Mouse (Mus musculus) ovary, postnatal 14 days (tissue): Measurements from ENCODE around the gene Jmjd4.
A peak's percentile ranks its signal among the peaks of the same experiment; 100 is the strongest.

Source experiments
- DNase-seq: peaks from one replicate; pipeline ENCODE4 v3.0.0; 2022; ENCODE audit warnings: low spot score

Jmjd4 gene

DNA sequence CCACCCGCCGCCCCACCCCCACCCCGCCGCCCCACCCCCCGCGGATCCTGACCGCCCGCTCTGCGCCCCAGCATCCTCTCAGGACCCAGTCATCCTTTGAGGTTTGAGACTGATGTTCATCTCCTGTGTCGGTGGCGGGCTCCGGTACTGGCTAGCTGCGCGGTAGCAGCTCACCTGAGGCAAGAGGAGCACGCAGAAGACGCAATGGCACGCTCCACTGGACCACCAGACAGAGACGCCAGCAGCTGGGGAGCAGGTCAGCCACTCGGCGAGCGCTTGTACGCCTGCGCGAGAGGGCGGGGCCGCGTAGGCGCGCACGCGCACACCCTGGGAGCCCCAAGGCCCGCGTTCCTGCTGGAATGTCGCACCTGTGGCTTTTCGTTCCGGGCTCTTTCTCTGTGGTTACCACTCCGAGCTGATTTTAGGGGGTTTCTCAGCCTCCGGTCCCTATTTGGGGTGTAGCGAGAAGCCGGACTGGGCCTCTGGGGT is at the start of gene Jmjd4:
Gene Jmjd4 (plus strand): TSS at position 305 of the 489 bp plus-strand sequence.
- peak; percentile 90 for DNase-seq

DNA sequence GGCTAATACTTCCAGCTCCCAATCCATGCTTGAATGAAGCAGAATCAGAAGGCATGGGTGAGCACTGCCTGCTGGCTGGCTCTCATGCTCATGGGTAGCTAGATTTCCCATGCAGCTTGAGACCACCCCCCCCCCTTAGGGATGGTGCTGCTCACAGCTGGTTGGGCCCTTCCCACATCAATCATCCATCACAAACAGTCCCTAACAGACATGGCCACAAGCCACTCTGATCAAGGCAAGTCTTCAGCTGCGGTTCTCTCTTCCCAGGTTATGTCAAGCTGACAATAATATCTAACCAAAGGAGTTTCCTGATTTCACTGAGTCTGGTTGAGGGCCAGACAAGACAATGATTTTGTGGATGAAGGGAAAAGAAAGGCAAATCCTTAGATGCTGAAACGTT is 49.0 kb upstream of the Jmjd4 start:
- no peak for DNase-seq

DNA sequence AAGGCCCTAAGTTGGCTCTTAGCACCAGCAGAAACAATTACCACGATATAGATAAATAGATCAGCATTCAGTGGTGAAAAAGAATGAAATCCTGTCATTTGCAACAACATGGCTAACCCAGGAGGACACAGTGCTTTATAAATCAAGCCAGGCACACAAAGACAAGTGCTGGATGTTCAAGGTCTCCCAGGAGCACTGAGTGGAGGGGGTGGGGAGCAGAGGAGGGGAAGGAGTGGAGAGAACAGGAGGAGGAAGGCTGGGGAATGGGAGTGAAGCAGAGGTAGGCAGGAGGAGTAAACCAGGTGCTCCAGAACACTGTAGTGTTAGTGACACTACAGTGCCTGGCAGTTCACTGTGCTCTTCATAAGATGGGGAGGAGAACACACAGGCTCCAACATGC is 44.1 kb upstream of the Jmjd4 start:
- DNase-seq: no peak

DNA sequence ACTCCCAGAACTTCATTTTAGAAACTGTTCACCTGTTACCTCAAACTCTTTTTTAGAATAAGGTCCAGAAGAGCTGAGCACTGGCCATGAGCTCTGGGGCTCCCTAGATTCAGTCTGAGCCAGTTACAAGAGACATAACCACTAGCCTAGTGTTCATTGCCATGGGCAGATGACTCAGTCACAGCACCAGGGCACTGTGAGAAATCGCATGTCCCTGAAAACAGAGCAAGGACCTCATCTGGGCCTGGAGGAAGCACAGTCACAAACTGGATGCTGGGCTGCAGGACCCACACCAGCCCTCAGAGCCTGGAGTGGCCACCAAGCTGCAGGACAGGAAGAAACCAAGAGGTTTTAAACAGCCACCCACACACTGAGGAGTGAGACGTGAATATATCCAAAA is 39.0 kb upstream of the Jmjd4 start:
- DNase-seq: no peak

DNA sequence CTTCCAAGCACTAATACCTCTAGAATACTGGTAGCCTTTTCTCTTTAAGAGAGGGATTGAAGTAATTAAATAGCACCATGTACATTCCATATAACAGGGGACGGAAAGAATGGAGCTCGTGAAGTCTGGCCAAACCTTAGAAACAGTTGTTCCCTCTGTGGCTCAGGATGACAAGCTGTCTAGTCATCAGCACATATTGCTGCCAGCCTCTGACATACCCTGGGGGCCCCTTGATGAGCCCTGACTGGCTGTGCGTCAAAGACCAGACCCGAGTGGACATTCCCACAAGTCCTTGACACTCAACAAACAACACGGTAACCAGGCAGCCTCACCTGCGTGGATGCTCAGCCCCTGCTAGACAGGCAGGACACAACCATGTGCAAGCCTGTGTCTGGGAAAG is 37.8 kb upstream of the Jmjd4 start:
- no peak for DNase-seq

DNA sequence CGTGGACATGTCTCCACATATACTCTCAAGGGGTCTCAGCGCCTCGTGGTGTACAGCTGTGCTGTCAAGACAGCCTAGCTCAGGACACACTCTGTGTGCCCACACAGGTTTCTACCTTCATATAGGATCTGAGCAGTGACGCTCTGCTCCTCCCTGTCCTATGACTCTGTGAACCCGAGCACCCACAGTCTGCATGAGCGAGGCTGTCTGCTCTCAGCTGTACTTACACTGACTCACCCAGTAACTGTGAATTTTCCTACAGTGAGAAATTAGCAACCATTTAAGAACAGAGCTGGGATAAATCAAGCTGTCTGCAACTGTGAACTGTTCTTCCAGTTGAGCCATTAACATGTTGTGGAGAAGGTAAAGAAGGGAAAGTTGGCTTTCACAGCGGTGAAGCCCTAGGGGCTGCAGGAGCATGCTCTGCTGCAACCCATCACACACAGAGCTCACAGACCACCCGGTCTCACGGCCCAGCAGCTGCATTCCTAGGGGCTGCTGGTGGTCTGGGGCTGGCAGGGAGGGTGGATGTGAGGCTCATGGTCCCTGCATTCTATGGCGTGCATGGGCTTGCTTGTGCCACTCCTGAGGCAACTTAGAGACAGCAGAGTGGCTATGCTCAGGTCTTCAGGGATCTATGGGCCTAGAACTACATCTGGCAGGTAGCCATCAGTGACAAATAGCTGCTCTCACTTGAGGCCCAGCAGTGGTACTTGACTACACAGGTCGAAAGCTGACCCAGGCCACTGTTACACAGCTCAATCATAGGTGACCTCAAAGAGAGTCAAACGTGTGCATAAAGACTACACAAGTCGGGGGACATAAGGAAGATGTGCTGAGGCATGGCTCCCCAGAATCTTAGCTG is 36.6 kb upstream of the Jmjd4 start:
- DNase-seq: no peak

DNA sequence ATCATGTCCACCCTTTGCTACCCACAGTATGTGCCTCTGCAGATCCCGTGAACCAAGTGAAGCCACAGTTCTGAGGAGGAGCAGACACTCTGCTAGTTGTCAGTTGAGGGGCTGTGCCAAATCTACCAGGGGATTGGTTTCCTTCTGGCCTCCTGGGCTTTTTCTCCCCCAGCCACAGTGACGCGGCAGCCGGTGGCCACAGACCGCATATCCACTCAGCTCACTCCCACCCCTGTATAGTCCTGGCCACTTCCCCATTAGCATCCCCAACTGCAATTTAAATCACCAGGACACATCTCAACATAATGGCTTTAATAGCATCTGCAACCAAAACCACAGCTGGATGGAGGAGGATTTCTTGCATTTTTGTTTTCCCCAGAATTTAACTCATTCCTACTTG is 31.1 kb upstream of the Jmjd4 start:
- no peak for DNase-seq

DNA sequence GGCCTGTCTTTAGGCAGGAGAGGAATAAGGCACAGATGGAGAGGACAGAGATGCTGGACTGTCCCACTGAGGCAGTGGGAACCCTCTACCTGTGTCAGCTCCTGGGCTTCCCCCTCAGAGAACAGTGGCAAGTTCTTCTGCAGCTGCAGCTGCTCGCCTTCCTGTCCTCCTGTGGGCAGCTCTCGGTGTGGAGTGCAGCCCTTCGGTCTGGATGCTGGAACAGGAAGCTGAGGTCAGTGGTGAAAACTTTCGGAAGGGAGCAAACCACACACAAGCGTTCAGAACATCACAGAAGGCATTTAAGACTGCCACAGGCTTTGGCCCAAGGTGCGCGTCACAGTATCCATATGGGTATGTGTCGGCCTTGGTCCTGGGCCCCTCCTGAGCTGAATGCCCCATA is 28.4 kb upstream of the Jmjd4 start:
- DNase-seq: no peak

DNA sequence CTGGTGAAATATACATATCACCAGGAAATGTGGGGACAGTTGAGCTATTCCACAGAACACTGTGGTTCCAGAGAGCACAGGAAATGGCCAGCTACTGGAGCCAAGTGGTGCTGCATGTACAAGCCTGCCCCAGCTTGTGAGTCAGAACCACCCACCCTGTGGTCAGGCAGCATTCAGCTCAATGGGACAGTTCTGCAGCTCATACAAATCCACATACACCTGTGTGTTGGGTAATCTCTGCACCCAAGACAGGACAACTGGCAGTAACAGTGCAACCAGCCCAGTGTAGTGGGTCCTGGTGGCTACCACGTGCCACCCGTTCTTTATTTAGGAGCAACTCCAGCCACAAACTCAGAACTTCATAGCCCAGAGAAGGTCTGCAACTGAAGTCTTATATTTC is 27.9 kb upstream of the Jmjd4 start:
- no peak for DNase-seq

DNA sequence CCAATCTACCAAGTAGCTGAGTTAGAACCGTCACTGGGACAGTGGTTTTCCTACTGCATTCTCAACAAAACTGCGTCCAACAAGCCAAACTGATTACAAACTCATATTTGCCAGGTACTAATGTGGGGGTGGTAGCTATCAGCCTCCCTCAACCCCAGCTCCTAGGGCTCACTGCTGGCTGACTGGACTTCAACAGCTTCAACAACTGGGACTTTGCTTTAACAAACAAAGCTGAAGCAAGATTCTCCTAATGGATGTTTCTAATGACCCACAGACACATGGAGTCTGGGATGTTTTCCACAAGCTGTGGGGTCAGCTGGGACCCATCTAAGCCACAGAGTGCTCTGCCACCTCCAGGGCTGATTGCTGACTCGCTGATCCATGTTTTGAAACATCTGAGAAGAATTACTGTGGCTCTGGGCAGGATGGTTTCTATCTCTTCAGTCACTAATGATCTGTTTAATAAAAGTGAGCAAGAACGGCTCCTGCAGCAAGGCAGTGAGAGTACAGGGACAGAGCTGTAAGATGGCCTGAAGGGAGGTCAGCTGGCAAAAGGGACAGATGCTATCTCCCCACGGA is 26.7 kb upstream of the Jmjd4 start:
- DNase-seq: no peak

DNA sequence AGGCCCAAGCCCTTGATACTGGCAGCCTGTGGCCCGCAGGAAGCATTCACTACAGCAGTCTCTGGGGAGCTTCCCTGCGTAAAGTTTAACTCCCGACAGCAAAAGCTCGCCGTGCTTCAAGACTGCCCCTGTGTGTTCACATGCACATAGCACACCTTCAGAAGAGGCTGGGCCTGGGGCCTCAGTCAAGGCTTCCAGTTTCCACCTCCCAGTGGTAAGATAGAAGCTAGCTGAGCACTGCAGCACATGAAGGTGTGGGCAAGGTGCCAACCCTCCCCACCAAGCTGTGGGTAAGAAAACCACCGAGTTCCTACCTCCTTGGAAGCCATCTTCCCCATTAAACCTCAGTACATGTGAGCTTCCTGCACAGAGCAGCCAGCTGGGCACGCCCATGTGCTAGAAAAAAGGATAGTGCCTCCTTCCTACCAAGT is 24.2 kb upstream of the Jmjd4 start:
- peak; percentile 37 for DNase-seq

DNA sequence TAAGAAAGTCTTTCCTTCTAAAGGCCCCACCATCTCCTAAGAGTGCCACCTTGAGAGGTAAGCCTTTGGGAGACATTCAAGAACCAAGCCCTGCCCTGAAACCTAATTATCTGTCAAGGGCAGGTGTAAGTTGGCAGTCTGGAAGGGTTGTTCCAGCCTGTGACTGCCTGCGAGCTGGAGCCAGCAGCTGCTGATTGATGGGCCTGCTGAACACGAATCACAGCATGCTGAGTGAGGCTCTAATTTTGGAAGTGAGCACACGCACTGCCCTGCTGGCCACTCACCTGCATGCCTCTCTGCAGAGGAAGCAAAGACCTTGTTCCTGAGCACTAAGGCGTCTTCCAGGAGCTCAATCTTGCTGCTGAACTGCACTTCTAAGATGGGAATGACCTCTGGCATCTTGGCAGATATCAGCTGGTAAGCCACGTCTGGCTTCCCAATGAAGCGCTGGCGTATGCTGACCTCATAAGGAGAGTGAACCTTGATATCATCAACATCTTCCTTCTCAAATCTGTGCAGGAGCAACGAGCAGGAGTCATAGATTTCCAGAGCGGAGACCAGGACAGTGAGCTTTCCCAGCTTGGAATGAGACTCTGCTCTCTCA is 21.7 kb upstream of the Jmjd4 start:
- no peak for DNase-seq

DNA sequence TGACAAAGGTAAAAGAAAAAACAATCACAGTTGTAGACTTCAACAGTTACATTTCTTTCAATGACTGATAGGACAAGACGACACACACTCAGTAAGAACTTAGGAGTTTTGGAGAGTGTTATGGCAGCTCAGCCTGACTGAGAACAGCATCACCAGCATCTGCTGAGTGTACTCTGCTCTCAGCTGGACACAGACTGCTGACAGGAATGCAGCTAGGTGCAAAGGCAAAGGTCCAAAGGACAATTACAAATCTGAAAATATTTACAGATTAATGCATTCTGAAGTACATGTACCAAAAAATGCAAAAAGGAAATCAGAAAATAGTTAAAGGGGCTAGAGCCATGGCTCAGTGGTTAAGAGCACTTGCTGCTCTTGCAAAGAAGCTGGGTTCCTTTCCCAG is 19.9 kb upstream of the Jmjd4 start:
- no peak for DNase-seq

DNA sequence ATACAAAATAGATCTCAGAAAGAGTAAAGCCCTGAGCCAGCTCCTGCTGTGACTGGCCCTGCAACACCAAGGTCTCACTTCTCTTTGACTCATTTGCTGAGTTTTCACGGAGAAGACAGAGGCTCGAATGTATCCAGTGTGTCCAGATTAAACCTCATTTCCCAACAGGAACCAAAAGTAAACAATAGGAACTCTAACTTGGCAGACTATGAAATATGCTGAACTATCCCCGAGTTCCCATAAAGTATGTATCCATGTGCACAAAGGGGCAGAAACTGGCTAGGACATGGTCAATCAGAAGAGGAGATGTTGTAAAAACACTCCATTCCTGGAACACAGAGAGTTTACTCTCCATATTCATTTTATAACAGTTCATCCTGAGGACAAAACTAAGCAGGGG is 17.6 kb upstream of the Jmjd4 start:
- DNase-seq: no peak

DNA sequence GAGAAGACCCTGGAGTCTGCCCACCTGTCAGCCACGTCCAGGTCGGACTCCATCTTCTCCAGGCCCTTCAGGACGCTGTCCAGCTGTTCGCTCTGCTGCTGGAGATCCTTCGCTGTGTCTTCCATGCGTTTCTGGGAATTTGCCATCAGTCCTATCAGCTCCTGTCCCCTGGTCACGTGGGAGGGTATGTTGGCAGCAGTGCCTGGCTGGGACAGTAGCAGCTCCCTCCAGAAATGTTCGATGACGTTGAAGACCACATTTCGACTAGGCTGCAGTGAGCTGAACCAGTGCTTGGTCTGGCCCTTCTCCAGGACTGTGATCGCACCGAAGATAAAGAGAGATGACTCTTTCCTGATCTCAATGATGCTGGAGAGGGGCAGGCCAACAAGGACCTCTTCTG is 11.9 kb upstream of the Jmjd4 start:
- DNase-seq: no peak

DNA sequence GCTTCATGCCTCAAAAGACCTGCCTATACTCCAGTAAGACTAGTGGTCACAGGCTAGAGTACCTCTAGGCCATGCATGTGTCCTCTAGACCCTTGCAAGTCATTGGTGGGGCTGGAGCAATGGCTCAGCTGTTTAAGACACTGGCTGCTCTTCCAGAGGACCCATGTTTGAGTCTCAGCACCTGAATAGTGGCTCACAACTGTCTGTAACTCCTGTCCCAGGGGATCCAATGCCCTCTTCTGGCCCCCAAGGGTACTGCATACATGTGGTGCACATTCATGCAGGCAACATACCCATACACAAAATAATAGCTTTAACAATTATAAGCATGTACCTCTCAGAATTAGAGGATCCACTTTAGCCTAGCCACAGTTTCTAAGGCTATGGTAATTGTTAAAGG is 6.7 kb upstream of the Jmjd4 start:
- DNase-seq: no peak

DNA sequence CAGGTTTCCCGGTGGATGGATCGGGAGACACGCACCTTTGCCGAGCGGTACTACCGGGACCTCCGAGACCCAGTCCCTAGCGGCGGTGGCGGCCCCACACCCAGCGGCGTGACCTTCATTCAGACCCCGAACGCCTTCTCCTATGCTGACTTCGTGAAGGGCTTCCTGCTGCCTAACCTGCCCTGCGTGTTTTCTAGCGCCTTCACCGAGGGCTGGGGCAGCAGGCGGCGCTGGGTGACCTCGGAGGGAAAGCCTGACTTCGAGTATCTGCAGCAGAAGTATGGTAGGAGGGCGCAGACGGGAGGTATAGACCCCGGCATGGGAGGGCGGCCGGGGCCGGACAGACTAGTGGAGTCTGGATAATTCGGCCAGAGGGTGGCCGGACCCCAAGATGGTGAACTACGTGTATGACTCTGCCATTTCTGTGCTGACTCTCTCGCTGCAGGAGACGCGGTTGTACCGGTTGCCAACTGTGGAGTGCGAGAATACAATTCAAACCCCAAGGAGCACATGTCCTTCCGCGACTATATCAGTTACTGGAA is 456 bp downstream of the Jmjd4 start:
- DNase-seq: no peak

DNA sequence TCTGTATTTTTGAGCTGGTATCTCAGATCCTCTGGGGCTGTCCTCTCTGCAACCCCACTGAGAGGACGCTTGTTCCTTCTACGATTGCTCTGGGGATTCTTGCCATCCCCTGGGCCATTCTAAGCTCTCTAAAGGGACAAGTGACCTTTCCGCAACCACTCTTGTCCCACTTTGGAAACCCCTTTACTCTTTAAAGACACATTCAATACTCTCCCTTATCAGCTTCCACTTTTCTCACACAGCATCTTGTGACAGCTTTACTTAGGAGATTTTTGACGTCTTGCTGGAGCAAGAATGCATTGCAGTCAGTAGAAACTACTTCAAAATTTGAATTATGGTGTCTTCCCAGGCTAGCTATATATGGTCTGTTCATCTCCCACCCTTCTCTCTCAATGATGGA is 1.2 kb downstream of the Jmjd4 start, which contains the start of gene Snap47:
Gene Snap47 (minus strand): TSS at position 101 of the 400 bp plus-strand sequence.
- no peak for DNase-seq

DNA sequence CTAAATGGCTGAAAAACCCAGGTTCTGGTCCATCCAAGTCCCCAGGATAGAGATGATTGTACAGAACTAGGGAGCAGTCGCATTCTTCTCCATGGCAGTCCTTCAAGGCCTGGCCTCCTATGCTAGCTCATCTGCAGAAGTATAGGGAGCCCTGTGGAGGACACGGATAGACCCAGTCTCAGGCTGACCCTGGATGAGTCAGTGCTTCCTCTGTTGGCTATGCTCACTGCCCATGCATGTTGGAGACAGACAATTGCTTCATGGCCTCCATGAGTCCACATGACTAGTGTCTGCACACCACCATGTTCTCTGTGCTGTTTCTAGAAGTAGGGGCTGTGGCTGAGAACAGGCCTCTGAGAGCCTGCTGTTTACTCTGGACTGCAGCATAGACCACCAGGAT is 6.5 kb downstream of the Jmjd4 start:
- no peak for DNase-seq

DNA sequence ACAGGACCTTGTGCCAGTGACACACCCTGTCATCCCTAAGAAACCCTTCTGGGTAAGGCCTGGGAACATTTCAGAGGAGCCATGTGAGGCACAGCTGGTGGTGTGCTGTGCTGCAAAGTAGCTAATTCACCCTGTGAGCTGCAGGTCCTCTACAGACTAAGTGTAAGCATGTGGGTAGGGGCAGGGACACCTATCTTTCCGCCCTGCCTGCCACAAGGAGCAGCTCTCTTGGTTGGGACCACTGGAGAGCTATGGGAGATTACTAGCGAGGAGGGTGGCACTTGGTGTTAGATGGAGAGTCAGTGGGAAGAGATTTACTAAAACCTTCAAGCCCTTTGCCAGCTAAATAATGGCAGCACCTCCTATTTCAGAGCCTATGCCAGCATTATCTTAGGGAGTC is 7.0 kb downstream of the Jmjd4 start:
- no peak for DNase-seq

DNA sequence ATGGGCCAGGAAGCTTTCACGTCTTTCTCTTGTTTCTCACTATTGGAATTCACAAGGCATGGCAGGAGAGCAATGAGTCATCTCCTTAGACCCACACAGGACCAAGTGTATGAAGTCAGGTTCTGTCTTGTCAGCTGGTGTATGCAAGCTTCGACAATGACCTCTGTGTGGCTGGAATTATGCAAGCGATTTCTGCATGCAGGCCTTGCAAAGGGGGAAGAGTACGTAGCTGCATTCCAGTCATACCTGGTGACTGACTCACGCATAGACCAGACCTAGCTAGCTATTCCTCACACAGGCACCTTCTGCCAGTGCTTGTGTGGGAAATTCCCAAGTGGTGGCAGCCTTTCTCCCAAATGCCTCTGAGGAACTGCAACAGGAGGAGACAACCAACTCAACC is 9.1 kb downstream of the Jmjd4 start:
- DNase-seq: no peak

DNA sequence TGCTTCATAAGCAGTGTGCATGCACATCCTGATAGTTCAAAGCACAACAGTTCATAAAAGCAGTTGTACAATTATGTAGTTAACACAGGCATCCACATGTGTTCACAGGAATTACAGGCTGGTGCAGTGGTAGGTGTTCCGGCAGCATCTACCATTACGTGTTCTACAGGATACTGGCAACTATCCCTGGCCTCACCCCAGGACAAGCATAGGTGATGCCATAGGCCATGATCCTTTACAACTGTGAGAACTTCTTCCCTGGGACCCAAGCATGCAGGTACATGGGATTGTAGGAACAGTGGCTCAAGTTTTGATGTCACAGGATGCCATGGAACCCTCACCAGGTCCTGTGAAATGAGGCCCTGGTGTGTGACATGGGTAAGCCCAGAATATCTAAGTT is 10.6 kb downstream of the Jmjd4 start:
- no peak for DNase-seq
